Mouse (Mus musculus): ENCODE results near the gene Cyp2r1. TPM values are rescaled to one million over a fixed set of nuclear protein-coding genes. Genes with fewer than 3 reads are reported as not detected.

The Cyp2r1 gene
- 13.7 TPM for polyA plus RNA-seq (2014; fragmentation: Illumina TruSeq; extraction: RNeasy Lipid Tissue Mini Kit (QIAGEN cat#74804); ENCODE audit: low replicate concordance)

DNA sequence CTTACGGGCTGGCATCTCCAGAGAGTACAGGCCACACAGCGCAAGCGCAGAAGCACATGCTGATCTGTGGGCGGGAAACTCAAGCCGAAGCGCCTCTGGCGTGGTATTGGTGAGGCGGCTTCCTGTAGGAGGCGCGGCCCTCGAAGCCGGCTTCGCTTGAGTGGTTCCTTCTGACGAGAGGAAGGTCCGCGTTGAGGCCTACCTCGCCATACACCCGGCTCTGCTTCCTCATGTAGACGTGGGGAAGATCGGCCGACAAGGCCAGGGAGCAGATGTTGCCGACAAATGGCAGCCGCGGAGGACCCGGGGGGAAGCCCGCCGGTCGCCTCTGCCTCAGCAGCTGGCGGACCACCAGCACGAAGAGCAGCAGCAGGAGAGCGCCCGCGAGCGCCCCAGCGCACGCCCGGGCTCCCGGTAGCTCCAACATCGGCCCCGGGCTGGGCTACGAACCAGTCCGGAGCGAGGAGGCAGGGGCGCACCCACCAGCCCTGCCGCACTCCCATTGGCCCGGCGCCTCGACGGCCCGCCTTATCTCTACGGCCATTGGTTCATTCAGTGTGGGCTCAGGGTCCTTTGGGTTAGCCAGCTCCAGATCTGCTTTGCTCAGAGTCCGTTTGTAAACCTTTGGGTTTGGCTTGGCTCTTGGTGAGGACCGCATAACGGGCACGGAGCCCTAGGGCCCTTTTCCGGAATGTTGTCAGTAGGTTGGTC, at the start of gene Cyp2r1:
Gene Cyp2r1 (minus strand): TSS at position 442 of the 711 bp plus-strand sequence.

Other genes starting within 250 kb of the Cyp2r1 start
- 17.7 TPM for gene Pde3b, start 147.7 kb downstream of the Cyp2r1 start, polyA plus RNA-seq (2014; fragmentation: Illumina TruSeq; extraction: RNeasy Lipid Tissue Mini Kit (QIAGEN cat#74804); ENCODE audit: low replicate concordance)
- not detected for gene Calca, start 73.4 kb upstream of the Cyp2r1 start, polyA plus RNA-seq (2014; fragmentation: Illumina TruSeq; extraction: RNeasy Lipid Tissue Mini Kit (QIAGEN cat#74804); ENCODE audit: low replicate concordance)
- gene Calcb, start 155.7 kb upstream of the Cyp2r1 start, polyA plus RNA-seq (2014; fragmentation: Illumina TruSeq; extraction: RNeasy Lipid Tissue Mini Kit (QIAGEN cat#74804); ENCODE audit: low replicate concordance) = 1.1 TPM
- 1.5 TPM for gene Insc, start 180.7 kb upstream of the Cyp2r1 start, polyA plus RNA-seq (2014; fragmentation: Illumina TruSeq; extraction: RNeasy Lipid Tissue Mini Kit (QIAGEN cat#74804); ENCODE audit: low replicate concordance)

Data from small intestine, adult 10 weeks (tissue).